8 mouse cellular contexts compared by ENCODE assay signal in genomic region chr19:8713306-8713996, GRCm38 (mm10). TPM values are rescaled to one million over a fixed set of nuclear protein-coding genes. Genes with fewer than 3 reads are reported as not detected.
DNase-seq lines count a peak whose midpoint lies in the region; ATAC-seq and TF ChIP-seq lines count a peak whose summit lies in the region.

No protein-coding gene starts in this region.

- H3K36me3 ChIP-seq in megakaryocyte, embryonic 14.5 days (replicated peaks; ENCODE audit: low read length) = peaks cover 44% of the 10 kb centered on the region

- peak overlapping the region; percentile 97 for H3K4me3 ChIP-seq in cortical plate, adult 2 months (ENCODE audit: insufficient read depth, low read length)
- peak overlapping the region; percentile 100 for H3K4me3 ChIP-seq in megakaryocyte, embryonic 14.5 days (replicated peaks)

- H3K9me3 ChIP-seq in megakaryocyte, embryonic 14.5 days = no peaks in the 10 kb centered on the region

- H3K27me3 ChIP-seq in megakaryocyte, embryonic 14.5 days (replicated peaks) = no peaks in the 10 kb centered on the region

- peak; percentile 90 for DNase-seq in adipocyte (ENCODE audit: low spot score)
- DNase-seq in gastrocnemius, postnatal 10 days = peak; percentile 92
- DNase-seq in left cerebral cortex, adult 9 months (ENCODE audit: low spot score in 2 of 2) = peak; percentile 74 to 95
- DNase-seq in right cerebral cortex, adult 2 months (ENCODE audit: low spot score in 2 of 2) = peak; percentile 93 to 96
- peak; percentile 83 for DNase-seq in urinary bladder, postnatal 10 days (ENCODE audit: low spot score)

- ATAC-seq in inflammation-experienced regulatory T-cells, adult 6 months = peak; percentile 63

- H3K27ac ChIP-seq in cortical plate, adult 2 months (ENCODE audit: insufficient read depth, low read length) = peak overlapping the region; percentile 93

- peak; percentile 32; the same call in 1 of the 2 replicates for TF ChIP-seq CTCF in cortical plate, adult 2 months (IDR thresholded peaks at IDR 0.05; ENCODE audit: extremely low read depth, insufficient read depth, low read length)

- TF ChIP-seq POLR2A in cortical plate, adult 2 months (IDR thresholded peaks at IDR 0.05; ENCODE audit: extremely low read depth, insufficient read depth, low read length) = peak; percentile 91

- H3K4me1 ChIP-seq in cortical plate, adult 2 months (ENCODE audit: control insufficient read depth, insufficient read depth, low read length) = peaks cover 10% of the 10 kb centered on the region; the same call in 1 of the 2 replicates
- H3K4me1 ChIP-seq in megakaryocyte, embryonic 14.5 days = peaks cover 76% of the 10 kb centered on the region

RNA-seq across cellular contexts. Expression of gene Slc3a2, which starts 9.7 kb away (rescaled TPM):
- polyA plus RNA-seq in cortical plate, adult 2 months (2012; rRNA removed) = 200 TPM in 2 replicates
- total RNA-seq in gastrocnemius, postnatal 10 days (2021) = 10 to 100 TPM; 29.4 to 36.7 TPM
- 10 to 100 TPM; 60.5 to 74.4 (median 68.9) TPM for polyA plus RNA-seq in inflammation-experienced regulatory T-cells, adult 6 months (2017; shearing (Covaris generic))
- 139 and 161 TPM in 2 replicates for polyA plus RNA-seq in megakaryocyte, embryonic 14.5 days (2012; ENCODE audit: insufficient read depth, low replicate concordance)

RNA-seq across cellular contexts. Expression of gene Wdr74, which starts 22.2 kb away (rescaled TPM):
- 50.2 and 51.3 TPM in 2 replicates for polyA plus RNA-seq in cortical plate, adult 2 months (2012; rRNA removed)
- 10 to 100 TPM; 26.5 to 27.4 TPM for total RNA-seq in gastrocnemius, postnatal 10 days (2021)
- polyA plus RNA-seq in inflammation-experienced regulatory T-cells, adult 6 months (2017; shearing (Covaris generic)) = 10 to 100 TPM; 38.0 to 71.7 (median 66.5) TPM
- polyA plus RNA-seq in megakaryocyte, embryonic 14.5 days (2012; ENCODE audit: insufficient read depth, low replicate concordance) = 3.7 and 16.5 TPM in 2 replicates

RNA-seq across cellular contexts. Expression of gene 1700092M07Rik, which starts 27.1 kb away (rescaled TPM):
- 0.59 TPM in 1 of 2 replicates, not detected in the other for polyA plus RNA-seq in cortical plate, adult 2 months (2012; rRNA removed)
- under 1 TPM in 1 of 2 experiments, not detected in 1; 0.65 TPM for total RNA-seq in gastrocnemius, postnatal 10 days (2021)
- polyA plus RNA-seq in inflammation-experienced regulatory T-cells, adult 6 months (2017; shearing (Covaris generic)) = 1 to 10 TPM in 1 of 3 experiments, not detected in 2; 1.8 TPM
- polyA plus RNA-seq in megakaryocyte, embryonic 14.5 days (2012; ENCODE audit: insufficient read depth, low replicate concordance) = 0.86 TPM in 1 of 2 replicates, not detected in the other

RNA-seq across cellular contexts. Expression of gene Stx5a, which starts 27.8 kb away (rescaled TPM):
- polyA plus RNA-seq in cortical plate, adult 2 months (2012; rRNA removed) = 106 and 109 TPM in 2 replicates
- total RNA-seq in gastrocnemius, postnatal 10 days (2021) = 10 to 100 TPM; 35.6 to 46.3 TPM
- polyA plus RNA-seq in inflammation-experienced regulatory T-cells, adult 6 months (2017; shearing (Covaris generic)) = 100 to 1,000 TPM in 2 of 3 experiments, 10 to 100 TPM in 1; 91.6 to 140 (median 134) TPM
- polyA plus RNA-seq in megakaryocyte, embryonic 14.5 days (2012; ENCODE audit: insufficient read depth, low replicate concordance) = 18.8 and 39.1 TPM in 2 replicates

RNA-seq across cellular contexts. Expression of gene Nxf1, which starts 43.4 kb away (rescaled TPM):
- 121 and 127 TPM in 2 replicates for polyA plus RNA-seq in cortical plate, adult 2 months (2012; rRNA removed)
- total RNA-seq in gastrocnemius, postnatal 10 days (2021) = 10 to 100 TPM; 40.8 to 61.8 TPM
- 100 to 1,000 TPM; 130 to 193 (median 160) TPM for polyA plus RNA-seq in inflammation-experienced regulatory T-cells, adult 6 months (2017; shearing (Covaris generic))
- polyA plus RNA-seq in megakaryocyte, embryonic 14.5 days (2012; ENCODE audit: insufficient read depth, low replicate concordance) = 10.6 and 13.3 TPM in 2 replicates

Comparison
In these comparisons a context has a peak if more than half of its experiments do, and no peak if none do; other contexts are left out.
1. Peak in every context shown above with its lines: DNase-seq, ATAC-seq, H3K4me3 ChIP-seq and H3K27ac ChIP-seq.